Mouse (Mus musculus): ENCODE measurements around the gene Cstf2t. TPM values are rescaled to one million over a fixed set of nuclear protein-coding genes. Genes with fewer than 3 reads are reported as not detected.

Cstf2t gene
- 17.3 and 19.2 TPM in 2 replicates for polyA plus RNA-seq (2015; fragmentation: Nextera tagmentation; extraction: Ambion mirVana)

- no peak; the same call in 1 of the 2 replicates for TF ChIP-seq CTCF (IDR thresholded peaks at IDR 0.05; ENCODE audit: low read depth)
- TF ChIP-seq EP300 (optimal IDR thresholded peaks at IDR 0.05), result no peak
- 3% methylated on average over 56 of the region's 56 CpGs for WGBS
- Histone ChIP-seq H3K27ac (replicated peaks) (peak within 1 kb of the TSS; percentile 78), H3K9ac (ENCODE audit: low read length) (peak within 1 kb of the TSS; percentile 75), H3K4me3 (ENCODE audit: low read depth, low read length) (peak within 1 kb of the TSS; percentile 67), H3K9me3 (ENCODE audit: control insufficient read depth, low read length) (no peaks in the 10 kb centered on the region), H3K4me2 (replicated peaks; ENCODE audit: low read depth) (peak within 1 kb of the TSS; percentile 94), H3K36me3 (ENCODE audit: control insufficient read depth, insufficient read depth, low read length) (peaks cover 7% of the 10 kb centered on the region; the same call in 1 of the 2 replicates), H3K27me3 (ENCODE audit: control insufficient read depth, insufficient read depth, low read length) (no peaks in the 10 kb centered on the region), H3K4me1 (replicated peaks; ENCODE audit: control insufficient read depth, insufficient read depth) (peaks cover 6% of the 10 kb centered on the region; the same call in 1 of the 2 replicates)
- DNase-seq (ENCODE audit: low spot score), result peak; percentile 98
- peak; percentile 100 for ATAC-seq (ENCODE audit: low FRiP score, low TSS enrichment)
Observed at GRCm38 (mm10) chr19:31082662-31083429, at the start of gene Cstf2t. Gene Cstf2t, plus strand, starts transcription at chr19:31082837.

- DNase-seq (ENCODE audit: low spot score) (no peak), ATAC-seq (ENCODE audit: low FRiP score, low TSS enrichment) (no peak)
- Histone ChIP-seq H3K36me3 (ENCODE audit: control insufficient read depth, insufficient read depth, low read length) (no peaks in the 10 kb centered on the region), H3K27ac (replicated peaks) (no peak overlapping the region), H3K4me2 (replicated peaks; ENCODE audit: low read depth) (no peak overlapping the region), H3K27me3 (ENCODE audit: control insufficient read depth, insufficient read depth, low read length) (no peaks in the 10 kb centered on the region), H3K9ac (ENCODE audit: low read length) (no peak overlapping the region), H3K4me3 (ENCODE audit: low read depth, low read length) (no peak overlapping the region), H3K4me1 (replicated peaks; ENCODE audit: control insufficient read depth, insufficient read depth) (no peaks in the 10 kb centered on the region), H3K9me3 (ENCODE audit: control insufficient read depth, low read length) (no peaks in the 10 kb centered on the region)
- TF ChIP-seq EP300 (optimal IDR thresholded peaks at IDR 0.05), result no peak
- TF ChIP-seq CTCF (IDR thresholded peaks at IDR 0.05; ENCODE audit: low read depth), result no peak
- WGBS, result 82% methylated on average over 3 of the region's 3 CpGs
Observed at GRCm38 (mm10) chr19:31038951-31039350, 43.7 kb upstream of the Cstf2t start.

DNA sequence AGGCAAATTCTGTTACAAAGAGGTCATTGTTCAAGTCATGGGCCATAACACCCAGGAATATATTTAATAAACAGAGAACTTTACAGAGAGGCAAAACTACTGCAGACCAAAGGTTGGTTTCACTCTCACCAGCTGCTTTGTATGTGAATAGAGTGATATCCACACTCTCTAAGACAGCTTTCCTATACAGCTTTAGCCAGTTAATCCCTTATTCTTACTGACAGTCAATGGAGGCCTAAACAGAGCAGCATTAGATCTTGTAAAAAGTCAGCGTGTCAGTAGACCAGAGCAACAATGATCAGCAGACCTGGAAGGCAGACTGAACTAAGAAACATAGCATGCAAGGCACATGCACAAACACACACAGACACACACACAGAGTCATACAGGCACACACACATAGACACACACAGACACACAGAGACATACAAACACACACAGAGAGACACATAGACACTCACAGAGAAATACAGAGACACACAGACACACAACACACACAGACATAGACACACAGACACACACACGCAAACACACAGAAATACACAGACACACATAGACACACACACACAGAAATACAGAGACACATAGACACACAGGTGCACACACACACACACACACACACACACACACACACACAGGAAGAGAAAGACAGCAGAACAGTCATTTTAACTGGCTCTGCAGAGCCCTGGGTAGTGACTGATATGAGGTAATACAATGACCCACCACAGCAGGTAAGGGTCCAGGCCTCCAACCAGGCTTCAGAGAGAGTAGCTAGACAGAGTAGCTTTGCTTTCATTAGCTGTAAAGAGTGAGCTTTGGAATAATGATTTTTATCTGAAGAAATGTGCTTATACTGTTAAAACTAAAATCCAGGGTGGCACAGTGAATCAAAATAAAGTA, 41.4 kb upstream of the Cstf2t start:
- Histone ChIP-seq H3K27me3 (ENCODE audit: control insufficient read depth, insufficient read depth, low read length) (no peaks in the 10 kb centered on the region), H3K4me1 (replicated peaks; ENCODE audit: control insufficient read depth, insufficient read depth) (no peaks in the 10 kb centered on the region), H3K4me2 (replicated peaks; ENCODE audit: low read depth) (no peak overlapping the region), H3K9me3 (ENCODE audit: control insufficient read depth, low read length) (no peaks in the 10 kb centered on the region), H3K27ac (replicated peaks) (no peak overlapping the region), H3K9ac (ENCODE audit: low read length) (no peak overlapping the region), H3K36me3 (ENCODE audit: control insufficient read depth, insufficient read depth, low read length) (no peaks in the 10 kb centered on the region), H3K4me3 (ENCODE audit: low read depth, low read length) (no peak overlapping the region)
- DNase-seq (ENCODE audit: low spot score) (no peak), ATAC-seq (ENCODE audit: low FRiP score, low TSS enrichment) (no peak)
- no peak for TF ChIP-seq CTCF (IDR thresholded peaks at IDR 0.05; ENCODE audit: low read depth)
- TF ChIP-seq EP300 (optimal IDR thresholded peaks at IDR 0.05), result no peak
- WGBS, result 61% methylated on average over 2 of the region's 2 CpGs

DNA sequence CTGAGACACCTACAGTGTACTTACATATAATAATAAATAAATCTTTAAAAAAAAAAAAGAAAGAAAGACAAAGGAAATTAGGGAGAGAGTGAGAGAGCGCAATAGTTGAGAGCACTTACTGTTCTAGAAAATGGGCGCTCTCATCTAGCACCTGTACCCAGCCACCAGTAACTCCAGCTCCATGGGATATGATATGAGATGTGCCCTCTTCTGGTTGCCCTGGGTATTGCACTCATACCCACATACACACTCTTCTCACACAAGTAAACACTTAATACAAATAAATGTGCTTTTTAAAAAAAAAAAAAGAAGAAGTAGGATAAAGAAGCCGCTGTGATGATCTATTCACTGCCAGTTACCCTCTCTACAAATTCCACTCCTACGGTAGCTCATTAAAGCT, 36.0 kb upstream of the Cstf2t start:
- ATAC-seq (ENCODE audit: low FRiP score, low TSS enrichment) (no peak), DNase-seq (ENCODE audit: low spot score) (no peak)
- peak; percentile 50 for TF ChIP-seq CTCF (IDR thresholded peaks at IDR 0.05; ENCODE audit: low read depth)
- TF ChIP-seq EP300 (optimal IDR thresholded peaks at IDR 0.05), result no peak
- no peak overlapping the region for H3K9ac ChIP-seq (ENCODE audit: low read length)
- 94% methylated on average over 4 of the region's 4 CpGs for WGBS
- no peaks in the 10 kb centered on the region for H3K27me3 ChIP-seq (ENCODE audit: control insufficient read depth, insufficient read depth, low read length)
- no peaks in the 10 kb centered on the region for H3K9me3 ChIP-seq (ENCODE audit: control insufficient read depth, low read length)
- no peaks in the 10 kb centered on the region for H3K36me3 ChIP-seq (ENCODE audit: control insufficient read depth, insufficient read depth, low read length)
- no peak overlapping the region for H3K4me3 ChIP-seq (ENCODE audit: low read depth, low read length)
- H3K4me1 ChIP-seq (replicated peaks; ENCODE audit: control insufficient read depth, insufficient read depth), result no peaks in the 10 kb centered on the region
- H3K27ac ChIP-seq (replicated peaks), result no peak overlapping the region
- H3K4me2 ChIP-seq (replicated peaks; ENCODE audit: low read depth), result no peak overlapping the region

DNA sequence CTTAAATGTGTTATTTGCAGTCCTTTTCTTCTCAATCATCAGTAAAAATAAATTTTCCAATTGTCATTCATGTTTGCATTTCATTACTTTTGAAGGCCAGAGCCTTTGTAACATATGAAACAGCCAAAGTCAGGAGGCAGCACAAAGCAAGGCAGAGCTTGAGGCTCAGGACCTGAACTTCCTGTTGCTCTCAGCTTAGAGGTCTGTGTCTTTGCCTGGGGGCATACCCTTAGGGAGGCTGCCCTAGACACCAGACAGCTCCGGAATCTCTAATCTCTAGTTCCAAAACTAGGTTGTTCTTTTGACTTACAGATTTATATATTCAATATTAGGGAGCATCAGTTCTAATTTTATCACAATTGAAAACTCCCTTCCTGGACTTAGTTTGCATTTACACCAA, 17.9 kb upstream of the Cstf2t start:
- H3K9me3 ChIP-seq (ENCODE audit: control insufficient read depth, low read length), result no peaks in the 10 kb centered on the region
- H3K4me2 ChIP-seq (replicated peaks; ENCODE audit: low read depth), result no peak overlapping the region
- DNase-seq (ENCODE audit: low spot score) (no peak), ATAC-seq (ENCODE audit: low FRiP score, low TSS enrichment) (no peak)
- no peaks in the 10 kb centered on the region for H3K36me3 ChIP-seq (ENCODE audit: control insufficient read depth, insufficient read depth, low read length)
- no peak overlapping the region for H3K9ac ChIP-seq (ENCODE audit: low read length)
- no peak for TF ChIP-seq EP300 (optimal IDR thresholded peaks at IDR 0.05)
- TF ChIP-seq CTCF (IDR thresholded peaks at IDR 0.05; ENCODE audit: low read depth), result no peak
- H3K27me3 ChIP-seq (ENCODE audit: control insufficient read depth, insufficient read depth, low read length), result no peaks in the 10 kb centered on the region
- H3K27ac ChIP-seq (replicated peaks), result no peak overlapping the region; the same call in 1 of the 2 replicates
- H3K4me3 ChIP-seq (ENCODE audit: low read depth, low read length), result no peak overlapping the region
- 56% methylated on average over 1 of the region's 1 CpGs for WGBS
- H3K4me1 ChIP-seq (replicated peaks; ENCODE audit: control insufficient read depth, insufficient read depth), result no peaks in the 10 kb centered on the region
